Mouse (Mus musculus) embryonic facial prominence, embryonic 14.5 days (tissue): ENCODE results near the gene Lyst. TPM values are rescaled to one million over a fixed set of nuclear protein-coding genes. Genes with fewer than 3 reads are reported as not detected.

ENCODE experiments used
- ATAC-seq: fragments of 200-750 bp; cut with Nextera tagmentation; 2 replicates; pipeline ENCODE4 v1.8.0; 2017; ENCODE audit warnings: low read depth, moderate number of reproducible peaks, moderate TSS enrichment
- DNase-seq: peaks from one replicate; pipeline ENCODE4 v3.0.0-alpha.2; 2015; ENCODE audit warnings: low spot score
- H3K27ac ChIP-seq: fragments of 300-500 bp; sonication (generic); replicated peaks from 2 replicates; pipeline ENCODE4 v1.5.1; 2014; ENCODE audit warnings: low read depth, mild to moderate bottlenecking, low read length, moderate library complexity
- H3K27me3 ChIP-seq: fragments of 300-500 bp; sonication (generic); replicated peaks from 2 replicates; pipeline ENCODE4 v1.6.1; 2014; ENCODE audit warnings: low read length; ENCODE audit not compliant: control insufficient read depth, insufficient read depth
- H3K36me3 ChIP-seq: fragments of 300-500 bp; sonication (generic); 2 replicates; pipeline ENCODE4 v1.6.1; 2014; ENCODE audit warnings: low read length, mixed read lengths; ENCODE audit not compliant: control insufficient read depth, insufficient read depth
- H3K4me1 ChIP-seq: fragments of 300-500 bp; sonication (generic); 2 replicates; pipeline ENCODE4 v1.6.1; 2014; ENCODE audit warnings: antibody characterized with exemption, low read length; ENCODE audit not compliant: control insufficient read depth, insufficient read depth
- H3K4me2 ChIP-seq: fragments of 300-500 bp; sonication (generic); 2 replicates; pipeline ENCODE4 v1.6.1; 2014; ENCODE audit warnings: low read depth, mild to moderate bottlenecking, low read length, moderate library complexity, mixed read lengths
- H3K4me3 ChIP-seq: fragments of 300-500 bp; sonication (generic); 2 replicates; pipeline ENCODE4 v1.5.1; 2014; ENCODE audit warnings: low read depth, mild to moderate bottlenecking, low read length
- H3K9ac ChIP-seq: fragments of 300-500 bp; sonication (generic); 2 replicates; pipeline ENCODE4 v1.6.1; 2014; ENCODE audit warnings: low read depth, mild to moderate bottlenecking, low read length, moderate library complexity, mixed read lengths
- H3K9me3 ChIP-seq: fragments of 300-500 bp; sonication (generic); 2 replicates; pipeline ENCODE4 v1.6.1; 2016; ENCODE audit warnings: low read length; ENCODE audit not compliant: control insufficient read depth
- WGBS: fragments of 180-500 bp; shearing (Covaris S2); extraction: QIAGEN DNeasy Blood & Tissue Kit; methylation state at CpG from one replicate; pipeline ENCODE4 v1.1.7; 2014; 5-methylcytosine and 5-hydroxymethylcytosine counted together
- polyA plus RNA-seq: library from polyadenylated mRNA; unstranded; fragments of >200 nt; fragmentation: Nextera tagmentation; extraction: Ambion mirVana; gene quantifications from 2 replicates; pipeline ENCODE4 v1.2.1, GENCODE M21; 2014

Gene Lyst
- polyA plus RNA-seq, 1 experiment from 2014 or later = 4.5 TPM

GRCm38 (mm10) chr13:13775778-13776494 lies 185.7 kb downstream of the Lyst start:
- no peaks in the 10 kb centered on the region for H3K4me1 ChIP-seq
- peak; percentile 76 for ATAC-seq
- H3K4me3 ChIP-seq = no peak overlapping the region
- no peak overlapping the region for H3K4me2 ChIP-seq
- no peaks in the 10 kb centered on the region for H3K27me3 ChIP-seq
- peak; percentile 74 for DNase-seq
- no peak overlapping the region for H3K9ac ChIP-seq
- H3K27ac ChIP-seq = no peak overlapping the region
- H3K9me3 ChIP-seq = no peaks in the 10 kb centered on the region
- H3K36me3 ChIP-seq = peaks cover 6% of the 10 kb centered on the region; the same call in 1 of the 2 replicates

GRCm38 (mm10) chr13:13777052-13777451 lies 186.9 kb downstream of the Lyst start:
- no peak for ATAC-seq
- Histone ChIP-seq H3K4me3 (no peak overlapping the region), H3K4me2 (no peak overlapping the region), H3K27me3 (no peaks in the 10 kb centered on the region), H3K36me3 (peaks cover 6% of the 10 kb centered on the region; the same call in 1 of the 2 replicates), H3K4me1 (no peaks in the 10 kb centered on the region), H3K9me3 (no peaks in the 10 kb centered on the region), H3K9ac (no peak overlapping the region), H3K27ac (no peak overlapping the region)
- DNase-seq = no peak
- WGBS = 82% methylated on average over 11 of the region's 11 CpGs

GRCm38 (mm10) chr13:13777696-13778095 lies 187.5 kb downstream of the Lyst start:
- WGBS = 88% methylated on average over 8 of the region's 8 CpGs
- Histone ChIP-seq H3K36me3 (peaks cover 6% of the 10 kb centered on the region; the same call in 1 of the 2 replicates), H3K27ac (no peak overlapping the region), H3K4me2 (no peak overlapping the region), H3K27me3 (no peaks in the 10 kb centered on the region), H3K9me3 (no peaks in the 10 kb centered on the region), H3K4me3 (no peak overlapping the region), H3K9ac (no peak overlapping the region), H3K4me1 (no peaks in the 10 kb centered on the region)
- ATAC-seq (no peak), DNase-seq (no peak)

GRCm38 (mm10) chr13:13778837-13779458 lies 188.8 kb downstream of the Lyst start:
- DNase-seq = no peak
- peaks cover 10% of the 10 kb centered on the region for H3K27me3 ChIP-seq
- no peak for ATAC-seq
- 60% methylated on average over 1 of the region's 1 CpGs for WGBS
- no peak overlapping the region for H3K27ac ChIP-seq
- no peak overlapping the region for H3K4me2 ChIP-seq
- no peaks in the 10 kb centered on the region for H3K4me1 ChIP-seq
- H3K36me3 ChIP-seq = peaks cover 6% of the 10 kb centered on the region; the same call in 1 of the 2 replicates
- H3K9me3 ChIP-seq = no peaks in the 10 kb centered on the region
- H3K9ac ChIP-seq = no peak overlapping the region
- H3K4me3 ChIP-seq = no peak overlapping the region

- WGBS = 86% methylated on average over 3 of the region's 3 CpGs
- no peak overlapping the region for H3K4me3 ChIP-seq
- H3K27ac ChIP-seq = no peak overlapping the region
- ATAC-seq = no peak
- H3K4me2 ChIP-seq = no peak overlapping the region
- peaks cover 6% of the 10 kb centered on the region; the same call in 1 of the 2 replicates for H3K36me3 ChIP-seq
- H3K9me3 ChIP-seq = no peaks in the 10 kb centered on the region
- peaks cover 7% of the 10 kb centered on the region; the same call in 1 of the 2 replicates for H3K4me1 ChIP-seq
- no peak for DNase-seq
- no peak overlapping the region for H3K9ac ChIP-seq
- peaks cover 23% of the 10 kb centered on the region for H3K27me3 ChIP-seq
Measured at GRCm38 (mm10) chr13:13780271-13780670, 190.1 kb downstream of the Lyst start.

GRCm38 (mm10) chr13:13781026-13781425 lies 190.8 kb downstream of the Lyst start:
- no peak overlapping the region for H3K27ac ChIP-seq
- H3K27me3 ChIP-seq = peaks cover 31% of the 10 kb centered on the region
- ATAC-seq (no peak), DNase-seq (no peak)
- no peak overlapping the region for H3K9ac ChIP-seq
- H3K4me1 ChIP-seq = peaks cover 9% of the 10 kb centered on the region; the same call in 1 of the 2 replicates
- H3K4me2 ChIP-seq = no peak overlapping the region
- 68% methylated on average over 4 of the region's 4 CpGs for WGBS
- H3K36me3 ChIP-seq = peaks cover 6% of the 10 kb centered on the region; the same call in 1 of the 2 replicates
- no peaks in the 10 kb centered on the region for H3K9me3 ChIP-seq
- no peak overlapping the region for H3K4me3 ChIP-seq

- H3K4me1 ChIP-seq = peaks cover 9% of the 10 kb centered on the region; the same call in 1 of the 2 replicates
- H3K9me3 ChIP-seq = no peaks in the 10 kb centered on the region
- H3K27me3 ChIP-seq = peaks cover 33% of the 10 kb centered on the region
- 41% methylated on average over 7 of the region's 7 CpGs for WGBS
- no peak for ATAC-seq
- H3K36me3 ChIP-seq = no peaks in the 10 kb centered on the region
- peak overlapping the region; percentile 60 for H3K4me3 ChIP-seq
- peak overlapping the region; percentile 95; the same call in 1 of the 2 replicates for H3K4me2 ChIP-seq
- H3K27ac ChIP-seq = no peak overlapping the region
- no peak overlapping the region for H3K9ac ChIP-seq
- no peak for DNase-seq
Measured at GRCm38 (mm10) chr13:13783296-13783695, 193.1 kb downstream of the Lyst start.

- ATAC-seq = peak; percentile 56
- Histone ChIP-seq H3K9me3 (no peaks in the 10 kb centered on the region), H3K27ac (no peak within 1 kb of the TSS), H3K4me3 (peak within 1 kb of the TSS; percentile 60), H3K4me2 (peak within 1 kb of the TSS; percentile 95), H3K27me3 (peaks cover 33% of the 10 kb centered on the region), H3K4me1 (peaks cover 9% of the 10 kb centered on the region; the same call in 1 of the 2 replicates), H3K9ac (peak within 1 kb of the TSS; percentile 58), H3K36me3 (no peaks in the 10 kb centered on the region)
- under 1% methylated on average over 22 of the region's 43 CpGs for WGBS
- DNase-seq = peak; percentile 47
Measured at GRCm38 (mm10) chr13:13783894-13784419, 193.8 kb downstream of the Lyst start, which contains the start of gene Gng4. TSS of gene Gng4 (plus strand) at chr13:13784059.
